Mouse (Mus musculus): Measurements from ENCODE around the gene Col4a4. TPM values are rescaled to one million over a fixed set of nuclear protein-coding genes. Genes with fewer than 3 reads are reported as not detected.

The Col4a4 gene
- polyA plus RNA-seq, 1 experiment from 2014 or later, result 0.09 TPM

GRCm38 (mm10) chr1:82527931-82528330 lies 58.7 kb downstream of the Col4a4 start:
- Histone ChIP-seq H3K4me1 (peaks cover 12% of the 10 kb centered on the region), H3K27me3 (no peaks in the 10 kb centered on the region), H3K4me3 (no peak overlapping the region), H3K36me3 (no peaks in the 10 kb centered on the region), H3K9ac (no peak overlapping the region), H3K9me3 (no peaks in the 10 kb centered on the region), H3K4me2 (replicated peaks) (no peak overlapping the region), H3K27ac (no peak overlapping the region)
- 70% methylated on average over 4 of the region's 4 CpGs for WGBS
- ATAC-seq (ENCODE audit: low FRiP score, low read depth), result no peak

DNA sequence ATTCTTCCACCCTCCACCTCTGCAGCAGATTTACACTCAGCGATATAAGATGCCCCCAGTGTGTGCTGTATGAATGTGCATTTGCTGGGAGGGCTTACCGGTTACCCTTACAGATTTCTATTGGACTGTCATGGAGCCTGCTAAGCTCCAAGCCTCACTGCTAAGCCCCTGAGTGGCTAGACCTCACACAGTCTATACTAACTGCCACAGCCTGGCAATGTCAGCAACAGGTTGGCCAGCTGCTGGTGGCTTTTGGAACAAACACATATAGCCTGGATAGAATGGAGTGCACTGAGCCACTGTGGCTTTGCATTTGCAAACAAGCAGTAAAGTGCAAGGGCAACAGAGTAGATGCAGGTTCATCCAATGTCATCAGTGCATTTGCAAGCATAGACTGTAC lies 94.7 kb downstream of the Col4a4 start:
- H3K4me2 ChIP-seq (replicated peaks), result no peak overlapping the region
- H3K9ac ChIP-seq, result no peak overlapping the region
- no peaks in the 10 kb centered on the region for H3K9me3 ChIP-seq
- no peak overlapping the region for H3K4me3 ChIP-seq
- 75% methylated on average over 2 of the region's 2 CpGs for WGBS
- H3K36me3 ChIP-seq, result no peaks in the 10 kb centered on the region
- no peaks in the 10 kb centered on the region for H3K27me3 ChIP-seq
- H3K27ac ChIP-seq, result no peak overlapping the region
- no peak for ATAC-seq (ENCODE audit: low FRiP score, low read depth)
- H3K4me1 ChIP-seq, result 0 out of 2 replicates have a peak, but pooled peaks cover 1% of the 10 kb centered on the region

- 83% methylated on average over 4 of the region's 4 CpGs for WGBS
- no peak for ATAC-seq (ENCODE audit: low FRiP score, low read depth)
- Histone ChIP-seq H3K9me3 (no peaks in the 10 kb centered on the region), H3K4me1 (no peaks in the 10 kb centered on the region), H3K4me2 (replicated peaks) (no peak overlapping the region), H3K27ac (no peak overlapping the region), H3K27me3 (no peaks in the 10 kb centered on the region), H3K36me3 (no peaks in the 10 kb centered on the region), H3K9ac (no peak overlapping the region), H3K4me3 (no peak overlapping the region)
Measured at GRCm38 (mm10) chr1:82486371-82486770, 100.3 kb downstream of the Col4a4 start.

DNA sequence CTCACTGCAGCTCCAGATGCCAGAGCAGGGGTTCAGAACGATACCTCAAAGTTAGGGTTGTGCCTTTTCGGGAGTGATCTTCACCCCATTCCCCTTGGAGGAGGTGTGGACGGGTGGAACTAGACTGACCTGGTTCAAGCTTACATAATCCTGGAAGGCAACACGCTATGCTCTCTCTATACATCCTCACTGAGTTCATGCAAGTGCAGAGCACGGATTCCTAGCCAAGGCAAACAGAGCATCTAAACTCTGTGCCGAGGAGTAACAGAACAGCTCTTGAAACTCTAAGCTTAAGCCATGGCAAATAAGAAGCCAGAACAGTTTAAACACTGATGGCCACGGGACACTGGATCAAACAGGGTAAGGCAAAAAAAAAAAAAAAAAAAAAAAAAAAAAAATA lies 104.3 kb downstream of the Col4a4 start:
- Histone ChIP-seq H3K4me2 (replicated peaks) (no peak overlapping the region), H3K9me3 (no peaks in the 10 kb centered on the region), H3K27ac (no peak overlapping the region), H3K27me3 (no peaks in the 10 kb centered on the region), H3K4me1 (peaks cover 5% of the 10 kb centered on the region; the same call in 1 of the 2 replicates), H3K36me3 (no peaks in the 10 kb centered on the region), H3K9ac (no peak overlapping the region), H3K4me3 (no peak overlapping the region)
- 80% methylated on average over 7 of the region's 7 CpGs for WGBS
- ATAC-seq (ENCODE audit: low FRiP score, low read depth), result no peak; the same call in 1 of the 2 replicates

- no peaks in the 10 kb centered on the region for H3K9me3 ChIP-seq
- H3K27ac ChIP-seq, result no peak overlapping the region
- no peak for ATAC-seq (ENCODE audit: low FRiP score, low read depth)
- H3K36me3 ChIP-seq, result no peaks in the 10 kb centered on the region
- H3K4me1 ChIP-seq, result peaks cover 15% of the 10 kb centered on the region; the same call in 1 of the 2 replicates
- H3K9ac ChIP-seq, result no peak overlapping the region
- WGBS, result 88% methylated on average over 12 of the region's 12 CpGs
- H3K4me2 ChIP-seq (replicated peaks), result no peak overlapping the region
- no peaks in the 10 kb centered on the region for H3K27me3 ChIP-seq
- H3K4me3 ChIP-seq, result no peak overlapping the region
Measured at GRCm38 (mm10) chr1:82479696-82480487, 106.8 kb downstream of the Col4a4 start.

GRCm38 (mm10) chr1:82476746-82477145 lies 109.9 kb downstream of the Col4a4 start:
- ATAC-seq (ENCODE audit: low FRiP score, low read depth), result peak; percentile 88
- H3K27ac ChIP-seq, result peak overlapping the region; percentile 52; the same call in 1 of the 2 replicates

GRCm38 (mm10) chr1:82476256-82476655 lies 110.4 kb downstream of the Col4a4 start:
- Histone ChIP-seq H3K4me1 (peaks cover 19% of the 10 kb centered on the region; the same call in 1 of the 2 replicates), H3K27ac (peak overlapping the region; percentile 52; the same call in 1 of the 2 replicates), H3K4me3 (no peak overlapping the region), H3K27me3 (no peaks in the 10 kb centered on the region), H3K9me3 (no peaks in the 10 kb centered on the region), H3K36me3 (no peaks in the 10 kb centered on the region), H3K4me2 (replicated peaks) (peak overlapping the region; percentile 35), H3K9ac (no peak overlapping the region)
- ATAC-seq (ENCODE audit: low FRiP score, low read depth), result peak; percentile 33; the same call in 1 of the 2 replicates
- WGBS, result 35% methylated on average over 11 of the region's 11 CpGs

More at GRCm38 (mm10) chr1:82476746-82477145, 109.9 kb downstream of the Col4a4 start:
- H3K9ac ChIP-seq, result no peak overlapping the region
- 6% methylated on average over 9 of the region's 9 CpGs for WGBS
- H3K9me3 ChIP-seq, result no peaks in the 10 kb centered on the region
- H3K4me1 ChIP-seq, result peaks cover 19% of the 10 kb centered on the region; the same call in 1 of the 2 replicates
- H3K27me3 ChIP-seq, result no peaks in the 10 kb centered on the region
- H3K4me2 ChIP-seq (replicated peaks), result peak overlapping the region; percentile 35
- H3K4me3 ChIP-seq, result no peak overlapping the region
- no peaks in the 10 kb centered on the region for H3K36me3 ChIP-seq

- Histone ChIP-seq H3K4me1 (peaks cover 19% of the 10 kb centered on the region; the same call in 1 of the 2 replicates), H3K9me3 (no peaks in the 10 kb centered on the region), H3K4me2 (replicated peaks) (peak overlapping the region; percentile 31; the same call in 1 of the 2 replicates), H3K4me3 (no peak overlapping the region), H3K9ac (no peak overlapping the region), H3K27me3 (no peaks in the 10 kb centered on the region), H3K27ac (no peak overlapping the region; the same call in 1 of the 2 replicates), H3K36me3 (no peaks in the 10 kb centered on the region)
- 79% methylated on average over 4 of the region's 4 CpGs for WGBS
- ATAC-seq (ENCODE audit: low FRiP score, low read depth), result no peak
Measured at GRCm38 (mm10) chr1:82475821-82476220, 110.8 kb downstream of the Col4a4 start.

DNA sequence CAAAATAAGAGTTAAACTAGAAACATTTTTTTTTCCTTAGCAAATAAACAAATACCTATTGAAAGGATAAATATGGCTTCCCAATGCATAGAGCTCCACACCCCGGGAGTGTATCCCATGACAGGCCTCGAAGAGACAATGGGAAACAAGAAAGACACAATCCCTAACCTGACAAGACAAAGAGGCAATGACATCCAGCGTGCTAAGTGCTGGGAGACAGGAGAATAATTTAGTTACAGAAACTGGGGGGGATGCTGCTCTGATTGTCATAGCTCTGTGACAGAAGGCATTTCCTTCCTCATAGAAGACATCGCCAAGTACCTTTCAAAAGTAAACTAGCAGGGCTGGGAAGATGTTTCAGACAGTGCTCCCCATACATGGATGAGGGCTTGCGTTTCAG lies 111.4 kb downstream of the Col4a4 start:
- H3K27me3 ChIP-seq, result no peaks in the 10 kb centered on the region
- H3K4me3 ChIP-seq, result no peak overlapping the region
- no peak overlapping the region for H3K4me2 ChIP-seq (replicated peaks)
- H3K9me3 ChIP-seq, result no peaks in the 10 kb centered on the region
- H3K4me1 ChIP-seq, result peaks cover 18% of the 10 kb centered on the region; the same call in 1 of the 2 replicates
- H3K9ac ChIP-seq, result no peak overlapping the region
- no peak for ATAC-seq (ENCODE audit: low FRiP score, low read depth)
- 84% methylated on average over 5 of the region's 5 CpGs for WGBS
- H3K36me3 ChIP-seq, result no peaks in the 10 kb centered on the region
- H3K27ac ChIP-seq, result no peak overlapping the region

- 39% methylated on average over 4 of the region's 4 CpGs for WGBS
- Histone ChIP-seq H3K9me3 (no peaks in the 10 kb centered on the region), H3K27ac (no peak overlapping the region), H3K27me3 (no peaks in the 10 kb centered on the region), H3K4me2 (replicated peaks) (no peak overlapping the region), H3K9ac (no peak overlapping the region), H3K4me1 (peaks cover 15% of the 10 kb centered on the region; the same call in 1 of the 2 replicates), H3K36me3 (no peaks in the 10 kb centered on the region), H3K4me3 (no peak overlapping the region)
- ATAC-seq (ENCODE audit: low FRiP score, low read depth), result no peak
Measured at GRCm38 (mm10) chr1:82474461-82474961, 112.1 kb downstream of the Col4a4 start.

GRCm38 (mm10) chr1:82473467-82473866 lies 113.2 kb downstream of the Col4a4 start:
- H3K27me3 ChIP-seq, result no peaks in the 10 kb centered on the region
- H3K27ac ChIP-seq, result no peak overlapping the region
- H3K9ac ChIP-seq, result no peak overlapping the region
- H3K4me1 ChIP-seq, result peaks cover 15% of the 10 kb centered on the region; the same call in 1 of the 2 replicates
- no peak overlapping the region for H3K4me2 ChIP-seq (replicated peaks)
- no peak overlapping the region for H3K4me3 ChIP-seq
- ATAC-seq (ENCODE audit: low FRiP score, low read depth), result no peak
- no peaks in the 10 kb centered on the region for H3K9me3 ChIP-seq
- no peaks in the 10 kb centered on the region for H3K36me3 ChIP-seq

GRCm38 (mm10) chr1:82470516-82471225 lies 116.0 kb downstream of the Col4a4 start:
- Histone ChIP-seq H3K4me3 (no peak overlapping the region), H3K4me1 (peaks cover 7% of the 10 kb centered on the region; the same call in 1 of the 2 replicates), H3K27me3 (no peaks in the 10 kb centered on the region), H3K4me2 (replicated peaks) (no peak overlapping the region), H3K9me3 (no peaks in the 10 kb centered on the region), H3K27ac (no peak overlapping the region), H3K36me3 (no peaks in the 10 kb centered on the region), H3K9ac (no peak overlapping the region)
- ATAC-seq (ENCODE audit: low FRiP score, low read depth), result no peak
- 89% methylated on average over 10 of the region's 10 CpGs for WGBS
